Mouse (Mus musculus): Measurements from ENCODE around the gene Wnt3. TPM values are rescaled to one million over a fixed set of nuclear protein-coding genes. Genes with fewer than 3 reads are reported as not detected.

Gene Wnt3
- total RNA-seq, 2 experiments from 2014 or later: 0.58 TPM; not detected in 1

DNA sequence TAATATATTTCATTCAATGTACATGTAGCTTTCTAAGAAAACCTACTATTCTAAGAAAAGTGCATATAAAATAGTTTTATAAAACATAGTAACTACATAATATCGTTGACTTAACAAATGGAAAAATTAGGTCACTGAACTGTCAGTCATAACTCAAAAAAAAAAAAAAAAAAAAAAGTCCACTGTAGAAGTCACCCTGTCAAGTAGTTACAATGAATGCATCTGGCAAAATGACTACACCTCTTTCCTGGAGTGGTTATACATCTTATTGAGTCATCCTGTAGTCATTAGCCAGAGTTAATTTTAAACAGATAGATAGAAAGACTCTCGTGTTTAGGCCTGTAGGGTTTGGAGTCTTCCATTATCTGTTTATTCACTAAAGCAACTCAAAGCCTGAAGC, 65.0 kb downstream of the Wnt3 start:
- DNase-seq (ENCODE audit: low spot score in 2 of 2): no peak

DNA sequence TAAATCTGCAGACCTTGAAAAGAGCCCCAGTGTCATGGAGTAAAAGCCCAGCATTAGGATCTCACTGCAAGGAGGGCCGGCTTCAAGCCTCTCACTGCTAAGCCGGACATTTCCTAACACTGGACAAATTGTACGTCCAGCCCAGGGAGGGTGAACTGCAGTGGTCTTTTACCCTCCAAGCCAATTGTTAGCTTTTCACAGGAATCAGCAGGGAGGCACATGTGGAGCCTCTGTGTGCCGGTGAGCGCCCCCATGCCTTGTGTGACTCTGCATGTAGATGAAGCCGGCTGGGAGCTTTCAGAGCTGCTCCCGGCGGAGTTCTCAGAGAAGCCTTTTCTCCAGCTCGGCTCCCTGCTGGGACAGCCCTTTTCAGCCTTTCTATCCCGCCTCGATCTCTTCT, 66.9 kb downstream of the Wnt3 start:
- no peak for DNase-seq (ENCODE audit: low spot score in 2 of 2)

DNA sequence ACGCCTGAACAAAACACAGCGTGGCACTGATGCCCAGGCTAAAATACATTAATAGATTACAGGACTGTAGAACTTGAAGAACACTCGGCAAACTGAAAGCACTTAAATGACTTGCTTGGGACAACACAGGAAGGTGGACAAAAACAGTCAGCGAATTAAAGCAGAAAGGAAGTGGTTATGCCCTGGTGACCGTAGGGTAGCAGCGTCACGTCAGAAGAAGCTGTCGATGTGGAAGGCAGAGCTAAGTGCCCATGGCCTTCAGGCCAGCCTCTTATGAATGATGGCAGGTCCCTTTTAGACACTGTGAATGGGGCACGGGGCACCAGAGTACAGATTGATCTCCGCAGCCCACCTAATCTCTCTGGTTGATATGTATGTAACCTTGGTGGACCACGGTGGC, 74.3 kb downstream of the Wnt3 start:
- no peak for DNase-seq (ENCODE audit: low spot score in 2 of 2)

DNA sequence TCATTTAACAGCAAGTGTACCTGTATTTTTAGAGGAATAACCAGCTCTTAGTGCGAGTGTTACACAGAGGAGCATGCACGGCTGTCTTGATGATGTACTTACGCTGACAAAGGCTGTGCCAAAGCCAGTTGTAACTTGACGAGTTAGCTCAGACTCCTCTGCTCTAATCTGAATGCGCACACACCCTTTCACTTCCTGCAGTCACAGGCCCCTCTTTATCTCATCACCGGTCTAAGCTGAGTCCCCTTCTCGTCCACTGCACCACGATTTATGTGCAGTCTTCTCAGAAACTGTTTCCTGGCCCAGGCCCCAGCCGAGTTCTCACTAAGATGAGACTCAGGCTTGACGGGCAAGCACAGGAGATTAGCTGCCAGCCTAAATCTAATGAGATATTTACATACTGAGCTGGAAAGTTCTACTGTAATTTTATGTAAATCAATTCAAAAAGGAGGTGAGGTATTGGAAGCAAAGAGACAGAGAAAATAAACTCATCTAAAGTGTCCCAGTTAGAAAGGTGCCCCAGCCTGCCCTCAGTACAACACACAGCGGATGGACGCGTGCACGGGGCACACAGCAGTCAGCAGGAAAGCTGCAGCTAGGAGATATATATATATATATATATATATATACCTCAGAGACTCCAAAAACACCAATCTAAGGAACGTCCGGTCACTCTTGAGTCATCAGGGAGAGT, 78.8 kb downstream of the Wnt3 start:
- DNase-seq (ENCODE audit: low spot score in 2 of 2): no peak

DNA sequence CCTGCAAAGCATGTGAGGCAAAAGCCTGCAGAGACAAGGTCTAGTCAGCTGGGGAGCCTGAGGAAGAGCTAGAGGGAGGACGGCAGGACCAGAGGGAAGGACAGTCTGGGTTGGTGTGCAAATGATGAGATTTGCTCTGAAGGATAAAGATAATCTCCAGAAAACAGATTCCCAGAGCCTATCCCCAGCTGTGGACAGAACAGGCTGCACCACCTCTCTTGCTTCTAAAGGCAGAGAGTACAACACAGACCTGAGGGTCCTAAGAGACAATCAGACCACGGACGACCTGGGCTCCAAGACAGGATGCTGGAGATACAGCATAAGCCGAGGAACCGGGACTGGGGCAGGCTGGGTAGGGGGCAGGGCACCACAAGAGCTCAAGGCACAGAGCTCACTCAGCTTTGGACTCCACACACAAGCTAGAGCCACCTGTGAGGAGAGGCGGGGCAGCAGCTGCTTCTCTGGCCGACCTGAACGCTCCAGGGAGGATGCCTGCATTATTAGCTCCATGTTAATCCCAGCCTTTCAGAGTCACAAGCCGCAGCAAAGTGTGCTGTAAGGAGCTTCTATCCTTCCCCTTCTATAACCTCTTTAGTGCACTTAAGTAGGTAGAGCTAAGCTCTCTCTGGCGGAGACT, 79.5 kb downstream of the Wnt3 start:
- no peak for DNase-seq (ENCODE audit: low spot score in 2 of 2)

DNA sequence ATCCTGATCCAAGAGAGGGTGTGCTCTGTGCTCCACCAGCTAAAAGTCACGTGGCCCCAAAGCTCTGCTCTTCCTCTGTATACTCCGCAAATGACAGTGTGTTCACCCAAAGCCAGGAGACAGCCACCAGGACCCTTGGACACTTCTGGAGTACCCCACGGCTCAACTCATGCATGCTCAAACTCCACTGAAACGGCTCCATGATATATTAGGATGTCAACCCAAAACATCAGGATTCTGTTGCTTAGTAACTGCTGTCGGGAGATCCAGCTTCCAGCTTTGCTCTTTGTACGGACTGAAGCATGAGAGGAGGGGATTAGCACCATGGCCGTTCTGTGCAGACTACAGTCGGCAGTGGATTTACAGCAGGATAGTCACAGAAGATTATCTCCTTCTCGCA, 80.3 kb downstream of the Wnt3 start:
- DNase-seq (ENCODE audit: low spot score in 2 of 2): no peak

DNA sequence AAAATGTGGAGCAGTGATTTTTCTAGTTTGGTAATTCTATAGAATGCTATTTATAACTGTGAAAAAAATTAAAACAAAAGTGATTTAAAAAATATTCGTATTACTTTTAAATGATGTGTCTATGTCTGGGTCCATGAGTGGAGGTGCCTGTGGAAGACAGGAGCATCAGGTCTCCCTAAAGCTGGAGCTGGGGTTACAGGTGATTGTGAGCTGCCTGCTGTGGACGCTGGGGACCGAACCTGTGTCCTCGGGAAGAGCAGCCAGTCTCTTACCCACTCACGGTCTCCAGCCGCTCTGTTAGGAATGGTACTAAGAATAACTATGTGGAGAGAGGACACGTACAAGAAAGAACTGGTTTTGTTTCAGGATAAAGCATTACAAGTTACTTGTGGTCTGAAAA, 82.7 kb downstream of the Wnt3 start:
- no peak for DNase-seq (ENCODE audit: low spot score in 2 of 2)

DNA sequence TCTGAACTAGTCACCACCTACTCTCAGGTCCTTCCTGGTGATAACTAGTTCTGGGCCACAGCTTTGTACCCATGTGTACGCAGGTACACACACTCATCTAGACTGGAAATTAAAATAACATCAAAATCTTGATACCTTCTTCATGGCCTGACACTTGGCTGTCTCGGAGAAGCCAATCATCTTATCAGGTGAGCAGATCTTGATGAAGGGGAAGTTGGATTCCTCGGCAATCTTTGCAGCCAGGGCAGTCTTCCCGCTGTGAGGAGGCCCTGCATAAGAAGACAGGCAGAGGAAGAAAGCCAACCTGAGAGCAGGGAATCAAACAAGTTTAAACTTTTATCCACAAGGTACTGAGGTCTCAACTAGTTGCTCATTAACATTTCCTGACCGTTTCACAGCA, 84.8 kb downstream of the Wnt3 start:
- DNase-seq (ENCODE audit: low spot score in 2 of 2): no peak

DNA sequence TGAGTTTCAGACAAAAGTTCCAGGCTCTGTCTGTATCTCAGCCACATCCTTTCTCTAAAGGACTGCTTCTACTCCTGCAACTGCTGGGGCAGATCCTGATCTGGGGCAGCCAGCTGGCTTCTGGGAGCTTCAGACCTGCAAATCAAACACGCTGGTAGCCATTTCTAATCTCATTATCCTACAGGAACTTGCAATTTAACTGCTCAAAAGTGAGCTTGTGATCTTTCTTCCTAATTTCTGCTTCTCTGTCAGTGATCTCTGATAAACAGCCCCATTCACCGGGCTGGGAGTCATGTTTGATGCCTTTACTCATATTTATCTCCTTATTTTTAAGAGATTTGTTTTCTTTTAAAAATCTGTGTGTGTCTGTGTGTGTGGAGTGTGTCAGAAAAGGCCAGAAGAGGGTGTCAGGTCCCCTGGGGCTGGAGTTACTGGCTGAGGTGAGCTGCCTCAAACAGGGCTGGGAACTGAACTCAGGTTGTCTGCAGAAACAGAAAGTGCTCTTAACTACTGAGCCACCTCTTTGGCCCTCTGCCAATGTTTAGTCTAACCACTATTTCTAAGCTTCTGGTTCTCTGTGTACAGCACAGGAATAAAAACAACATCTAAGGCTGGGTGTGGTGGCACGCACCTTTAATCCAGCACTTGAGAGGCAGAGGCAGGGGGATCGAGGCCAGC, 86.1 kb downstream of the Wnt3 start:
- no peak for DNase-seq (ENCODE audit: low spot score in 2 of 2)

DNA sequence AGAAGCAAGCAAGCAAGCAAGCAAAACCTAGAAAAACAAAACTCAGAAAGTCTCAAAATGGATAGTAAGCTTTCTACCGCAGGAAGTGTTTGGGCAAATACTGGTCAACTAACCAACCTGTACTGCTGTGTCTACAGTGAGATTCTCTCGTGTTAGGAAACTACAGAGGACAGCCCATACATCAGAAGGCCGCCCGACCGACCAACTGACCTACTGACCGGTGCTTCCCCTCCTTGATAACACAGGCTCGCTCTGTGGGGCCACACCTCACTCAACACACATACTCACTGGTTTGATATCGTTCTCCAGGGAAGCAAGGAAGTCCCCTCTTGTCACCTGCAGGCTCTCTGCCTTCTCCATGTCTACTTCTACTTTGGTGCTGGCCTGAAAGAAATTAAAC, 89.0 kb downstream of the Wnt3 start:
- no peak for DNase-seq (ENCODE audit: low spot score in 2 of 2)

DNA sequence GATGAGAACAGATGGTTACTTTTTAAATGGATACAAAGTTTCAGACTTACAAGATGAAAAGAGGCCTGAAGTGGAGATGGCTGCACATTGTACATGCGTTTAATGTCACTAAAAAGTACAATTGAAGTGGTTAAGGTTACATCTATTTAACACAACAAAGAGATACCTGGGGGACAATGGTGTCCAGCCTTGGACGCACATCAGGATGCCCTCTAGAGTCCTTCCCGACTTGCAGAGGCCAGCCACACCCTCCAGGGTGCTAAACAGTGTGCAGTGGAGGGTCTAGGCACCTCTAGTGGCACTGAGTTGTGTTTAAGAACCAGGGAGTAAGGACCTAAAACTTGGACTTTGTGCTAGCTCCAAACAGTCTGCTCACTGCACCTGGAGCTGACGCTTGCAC, 90.5 kb downstream of the Wnt3 start:
- no peak for DNase-seq (ENCODE audit: low spot score in 2 of 2)

DNA sequence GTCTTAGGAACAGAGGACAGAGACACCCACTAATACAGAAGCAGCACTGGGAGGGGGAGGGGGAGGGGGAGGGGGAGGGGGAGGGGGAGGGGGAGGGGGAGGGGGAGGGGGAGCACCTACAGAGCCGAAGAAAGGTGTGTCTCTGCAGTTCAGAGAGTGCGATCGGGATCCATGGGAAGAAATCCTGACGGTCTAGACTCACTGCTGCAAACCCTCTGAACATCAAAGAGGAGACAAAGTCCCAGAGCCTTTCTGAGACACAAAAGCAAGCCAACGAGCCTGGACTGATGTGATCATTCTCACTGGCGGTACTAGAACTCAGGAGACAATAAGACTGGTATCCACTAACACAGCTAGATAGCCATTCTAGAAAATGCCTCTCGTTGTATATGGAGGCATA, 91.4 kb downstream of the Wnt3 start:
- DNase-seq (ENCODE audit: low spot score in 2 of 2): no peak

Other genes starting within 250 kb of the Wnt3 start
- gene Gm884, start 153.0 kb upstream of the Wnt3 start, total RNA-seq (2021): not detected
- not detected for gene Lyzl6, start 135.3 kb upstream of the Wnt3 start, total RNA-seq (2021)
- 1 to 10 TPM in 1 of 2 experiments, not detected in 1; 1.1 TPM for gene Rprml, start 124.6 kb upstream of the Wnt3 start, total RNA-seq (2021)
- gene Gosr2, start 76.3 kb upstream of the Wnt3 start, total RNA-seq (2021): 10 to 100 TPM; 83.6 to 83.9 TPM
- under 1 TPM; 0.13 to 0.32 TPM for gene Wnt9b, start 24.3 kb upstream of the Wnt3 start, total RNA-seq (2021)
- 100 to 1,000 TPM; 154 to 197 TPM for gene Nsf, start 179.9 kb downstream of the Wnt3 start, total RNA-seq (2021)
- gene Arf2, start 192.6 kb downstream of the Wnt3 start, total RNA-seq (2021): 10 to 100 TPM; 41.0 to 59.1 TPM

Measured in adrenal gland, adult 18-20 months (tissue).